Mouse (Mus musculus): Measurements from ENCODE around the gene Tmppe. TPM values are rescaled to one million over a fixed set of nuclear protein-coding genes. Genes with fewer than 3 reads are reported as not detected.
"Not testable (repeated sequence)": the region's sequence is repeated elsewhere in the genome, so short reads cannot be mapped to it uniquely, and the experiment has no call there.

Tmppe gene
- total and polyA plus RNA-seq, 2 experiments from 2014 or later = 5.5 to 6.8 TPM

- no peak for TF ChIP-seq CTCF (IDR thresholded peaks at IDR 0.05; ENCODE audit: low read depth)
- Histone ChIP-seq H3K36me3 (ENCODE audit: insufficient read depth) (0 out of 2 replicates have a peak, but pooled peaks cover 5% of the 10 kb centered on the region), H3K4me2 (ENCODE audit: low read depth) (no peak overlapping the region), H3K9ac (no peak overlapping the region), H3K27ac (ENCODE audit: low read depth, low read length) (no peak overlapping the region), H3K27me3 (ENCODE audit: insufficient read depth, low read length) (no peaks in the 10 kb centered on the region), H3K4me1 (ENCODE audit: insufficient read depth) (no peaks in the 10 kb centered on the region; the same call in 1 of the 2 replicates), H3K4me3 (ENCODE audit: low read depth, low read length) (no peak overlapping the region), H3K9me3 (ENCODE audit: low read length) (no peaks in the 10 kb centered on the region)
- WGBS = 87% methylated on average over 8 of the region's 8 CpGs
- ATAC-seq (no peak), DNase-seq (no peak)
These were observed 12.6 kb upstream of the Tmppe start for GRCm38 (mm10) chr9:114388288-114388687.

GRCm38 (mm10) chr9:114388701-114389370 is 12.1 kb upstream of the Tmppe start:
- WGBS = 81% methylated on average over 3 of the region's 3 CpGs

GRCm38 (mm10) chr9:114389371-114389904 is 11.5 kb upstream of the Tmppe start:
- peak; percentile 20 for DNase-seq
- Histone ChIP-seq H3K27ac (ENCODE audit: low read depth, low read length) (no peak overlapping the region), H3K4me2 (ENCODE audit: low read depth) (peak overlapping the region; percentile 87), H3K4me3 (ENCODE audit: low read depth, low read length) (peak overlapping the region; percentile 62), H3K9me3 (ENCODE audit: low read length) (no peaks in the 10 kb centered on the region), H3K27me3 (ENCODE audit: insufficient read depth, low read length) (no peaks in the 10 kb centered on the region), H3K4me1 (ENCODE audit: insufficient read depth) (no peaks in the 10 kb centered on the region; the same call in 1 of the 2 replicates), H3K36me3 (ENCODE audit: insufficient read depth) (0 out of 2 replicates have a peak, but pooled peaks cover 4% of the 10 kb centered on the region), H3K9ac (0 out of 2 replicates have a peak overlapping the region, but pooled peaks have one; percentile 63)
- WGBS = 77% methylated on average over 8 of the region's 8 CpGs
- peak; percentile 32 for ATAC-seq
- peak; percentile 55 for TF ChIP-seq CTCF (IDR thresholded peaks at IDR 0.05; ENCODE audit: low read depth)

More at GRCm38 (mm10) chr9:114388701-114389370, 12.1 kb upstream of the Tmppe start:
- Histone ChIP-seq H3K36me3 (ENCODE audit: insufficient read depth) (0 out of 2 replicates have a peak, but pooled peaks cover 5% of the 10 kb centered on the region), H3K4me2 (ENCODE audit: low read depth) (no peak overlapping the region), H3K27ac (ENCODE audit: low read depth, low read length) (no peak overlapping the region), H3K9me3 (ENCODE audit: low read length) (no peaks in the 10 kb centered on the region), H3K4me3 (ENCODE audit: low read depth, low read length) (no peak overlapping the region), H3K4me1 (ENCODE audit: insufficient read depth) (no peaks in the 10 kb centered on the region; the same call in 1 of the 2 replicates), H3K27me3 (ENCODE audit: insufficient read depth, low read length) (no peaks in the 10 kb centered on the region), H3K9ac (no peak overlapping the region)
- TF ChIP-seq CTCF (IDR thresholded peaks at IDR 0.05; ENCODE audit: low read depth) = no peak
- DNase-seq (no peak), ATAC-seq (no peak)

GRCm38 (mm10) chr9:114389905-114390748 is 10.8 kb upstream of the Tmppe start, which contains the start of gene Crtap:
Gene Crtap, minus strand, starts transcription at chr9:114390675.
- H3K27me3 ChIP-seq (ENCODE audit: insufficient read depth, low read length) = no peaks in the 10 kb centered on the region
- TF ChIP-seq CTCF (IDR thresholded peaks at IDR 0.05; ENCODE audit: low read depth) = no peak
- DNase-seq = peak; percentile 63
- H3K9ac ChIP-seq = peak within 1 kb of the TSS; percentile 63
- 5% methylated on average over 90 of the region's 96 CpGs for WGBS
- H3K27ac ChIP-seq (ENCODE audit: low read depth, low read length) = peak within 1 kb of the TSS; percentile 46; the same call in 1 of the 2 replicates
- no peaks in the 10 kb centered on the region for H3K9me3 ChIP-seq (ENCODE audit: low read length)
- peak within 1 kb of the TSS; percentile 87 for H3K4me2 ChIP-seq (ENCODE audit: low read depth)
- no peaks in the 10 kb centered on the region; the same call in 1 of the 2 replicates for H3K4me1 ChIP-seq (ENCODE audit: insufficient read depth)
- H3K4me3 ChIP-seq (ENCODE audit: low read depth, low read length) = peak within 1 kb of the TSS; percentile 62
- ATAC-seq = peak; percentile 79
- H3K36me3 ChIP-seq (ENCODE audit: insufficient read depth) = no peaks in the 10 kb centered on the region

GRCm38 (mm10) chr9:114390749-114391075 is 10.2 kb upstream of the Tmppe start:
- H3K36me3 ChIP-seq (ENCODE audit: insufficient read depth) = no peaks in the 10 kb centered on the region
- WGBS = 4% methylated on average over 10 of the region's 10 CpGs
- H3K4me1 ChIP-seq (ENCODE audit: insufficient read depth) = no peaks in the 10 kb centered on the region; the same call in 1 of the 2 replicates
- DNase-seq (no peak), ATAC-seq (no peak)
- H3K9me3 ChIP-seq (ENCODE audit: low read length) = no peaks in the 10 kb centered on the region
- 0 out of 2 replicates have a peak overlapping the region, but pooled peaks have one; percentile 46 for H3K27ac ChIP-seq (ENCODE audit: low read depth, low read length)
- H3K4me3 ChIP-seq (ENCODE audit: low read depth, low read length) = peak overlapping the region; percentile 62
- no peaks in the 10 kb centered on the region for H3K27me3 ChIP-seq (ENCODE audit: insufficient read depth, low read length)
- TF ChIP-seq CTCF (IDR thresholded peaks at IDR 0.05; ENCODE audit: low read depth) = no peak
- peak overlapping the region; percentile 63 for H3K9ac ChIP-seq
- H3K4me2 ChIP-seq (ENCODE audit: low read depth) = peak overlapping the region; percentile 87

GRCm38 (mm10) chr9:114394136-114394535 is 6.8 kb upstream of the Tmppe start:
- not testable (repeated sequence) for H3K4me3 ChIP-seq (ENCODE audit: low read depth, low read length); DNase-seq; H3K36me3 ChIP-seq (ENCODE audit: insufficient read depth); H3K9ac ChIP-seq; H3K9me3 ChIP-seq (ENCODE audit: low read length); H3K4me1 ChIP-seq (ENCODE audit: insufficient read depth); H3K4me2 ChIP-seq (ENCODE audit: low read depth); ATAC-seq; H3K27me3 ChIP-seq (ENCODE audit: insufficient read depth, low read length); H3K27ac ChIP-seq (ENCODE audit: low read depth, low read length)
- 71% methylated on average over 6 of the region's 6 CpGs for WGBS
